Mouse (Mus musculus): ENCODE data around the gene Lck.
"Not testable (repeated sequence)": the region's sequence is repeated elsewhere in the genome, so short reads cannot be mapped to it uniquely, and the experiment has no call there.

Lck gene

DNA sequence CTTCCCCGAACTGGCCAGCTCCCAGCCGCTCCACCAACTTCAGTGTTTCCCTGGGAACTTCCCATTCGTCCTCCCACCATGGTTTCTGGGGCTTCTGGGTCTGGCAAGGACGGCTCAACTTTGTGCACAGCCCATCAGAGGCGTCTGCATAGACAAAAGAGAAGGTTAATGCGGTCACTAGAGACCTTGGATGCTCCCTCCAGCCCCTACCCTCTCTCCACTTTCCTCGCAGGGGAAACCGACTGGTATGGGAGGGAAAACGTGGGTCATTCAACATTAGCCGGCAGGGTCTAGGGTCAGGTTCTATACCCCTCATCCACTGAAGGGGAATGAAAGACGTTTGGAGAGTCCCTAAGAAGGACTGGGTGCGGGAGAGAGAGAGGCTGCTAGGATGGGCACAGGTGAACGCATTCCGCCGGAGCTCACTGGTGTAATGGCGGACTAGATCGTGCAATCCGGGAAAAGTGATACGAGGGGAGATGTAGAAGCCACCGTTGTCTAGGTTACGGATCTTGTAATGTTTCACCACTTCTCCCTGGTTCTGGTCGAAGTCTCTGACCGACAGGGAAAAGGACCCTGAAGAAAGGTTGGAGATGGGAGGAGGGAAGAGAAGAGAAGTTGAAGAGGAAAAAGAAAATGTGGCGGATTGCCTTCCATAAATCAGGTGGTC, 17.4 kb downstream of the Lck start:
- peak in 1 of 2 experiments; percentile 10 for DNase-seq (ENCODE audit: low spot score in 2 of 2)

DNA sequence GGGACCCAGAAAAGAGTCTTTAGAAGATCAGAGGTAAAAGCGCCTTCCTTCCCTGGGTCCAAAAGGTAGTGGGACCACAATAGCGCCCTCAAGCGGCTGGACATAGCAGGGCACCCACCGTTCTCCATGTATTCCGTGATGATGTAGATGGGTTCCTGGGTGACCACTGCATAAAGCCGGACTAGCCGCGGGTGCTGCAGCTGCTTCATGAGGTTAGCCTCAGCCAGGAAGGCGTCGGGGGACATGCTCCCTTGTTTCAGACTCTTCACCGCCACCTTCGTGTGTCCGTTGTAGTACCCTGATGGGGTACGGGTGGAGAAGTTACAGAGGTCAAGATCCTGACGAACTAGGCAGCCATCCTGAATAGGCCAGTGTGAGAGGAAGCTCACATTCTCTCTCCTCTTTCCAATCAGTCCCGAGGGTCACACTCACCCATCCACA, 18.0 kb downstream of the Lck start:
- peak; percentile 24 to 37 for DNase-seq (ENCODE audit: low spot score in 2 of 2)

DNA sequence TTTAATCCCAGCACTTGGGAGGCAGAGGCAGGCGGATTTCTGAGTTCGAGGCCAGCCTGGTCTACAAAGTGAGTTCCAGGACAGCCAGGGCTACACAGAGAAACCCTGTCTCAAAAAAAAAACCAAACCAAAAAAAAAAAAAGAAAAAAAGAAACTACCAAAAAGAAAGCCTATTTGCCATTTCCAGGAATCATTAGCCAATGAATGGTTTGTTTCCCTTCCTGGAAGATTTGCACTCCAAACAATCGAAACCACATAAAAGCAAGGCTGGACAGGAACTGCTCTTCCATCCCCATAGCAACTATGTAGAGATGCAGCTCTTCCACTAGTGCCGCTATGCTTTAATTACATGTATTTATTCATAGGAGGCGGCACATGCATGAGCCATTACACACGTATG, 18.9 kb downstream of the Lck start:
- not testable (repeated sequence) for DNase-seq (ENCODE audit: low spot score in 2 of 2)

DNA sequence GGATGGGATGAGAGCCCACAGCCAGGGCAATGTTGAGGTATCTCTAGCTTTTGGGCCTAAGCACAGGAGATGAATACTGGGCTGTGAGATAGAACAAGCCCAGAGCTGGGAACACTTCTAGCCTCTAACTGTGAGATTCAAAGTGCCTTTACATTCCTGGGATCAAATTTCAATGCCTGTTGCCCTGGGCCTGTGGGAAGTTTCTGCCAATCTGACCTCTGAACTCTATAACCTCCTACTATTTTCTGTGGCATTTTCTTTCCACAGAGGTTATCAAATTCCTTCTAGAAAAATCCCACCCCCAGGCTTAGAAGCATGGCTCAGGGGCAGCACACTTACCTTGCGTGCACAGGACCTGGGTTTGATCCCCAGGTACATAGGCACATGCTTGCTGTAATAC, 23.1 kb downstream of the Lck start:
- DNase-seq (ENCODE audit: low spot score in 2 of 2) = no peak

DNA sequence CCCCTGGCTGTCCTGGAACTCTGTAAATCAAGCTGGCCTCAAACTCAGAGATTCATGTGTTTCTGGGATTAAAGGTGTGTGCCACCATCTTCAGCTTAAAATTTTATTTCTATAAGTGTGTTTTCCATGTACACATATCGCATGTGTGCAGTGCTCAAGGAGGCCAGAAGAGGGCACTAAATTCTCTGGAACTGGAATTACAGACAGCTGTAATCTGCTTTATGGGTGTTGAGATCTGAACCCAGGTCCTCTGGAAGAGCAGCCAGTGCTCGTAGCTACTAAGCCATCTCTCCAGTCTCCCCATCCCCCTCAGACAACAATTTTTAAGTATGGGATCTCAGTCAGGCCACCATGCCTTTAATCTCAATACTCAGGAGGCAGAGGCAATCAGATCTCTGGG, 24.1 kb downstream of the Lck start:
- DNase-seq (ENCODE audit: low spot score in 2 of 2) = no peak

DNA sequence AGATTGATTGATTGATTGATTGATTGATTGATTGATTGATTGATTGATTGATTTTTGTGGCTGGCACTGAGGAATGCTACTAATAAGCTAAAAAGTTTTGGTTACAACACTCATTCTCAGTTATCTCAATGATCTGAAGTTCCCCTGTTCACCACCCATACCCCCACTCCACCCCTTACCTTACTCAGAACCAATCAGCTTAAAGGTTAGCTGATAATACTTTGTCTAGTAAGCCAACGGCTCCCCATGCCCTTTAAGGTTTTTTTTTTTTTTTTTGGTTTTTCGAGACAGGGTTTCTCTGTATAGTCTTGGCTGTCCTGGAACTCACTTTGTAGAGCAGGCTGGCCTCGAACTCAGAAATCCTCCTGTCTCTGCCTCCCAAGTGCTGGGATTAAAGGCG, 25.8 kb downstream of the Lck start:
- DNase-seq (ENCODE audit: low spot score in 2 of 2) = not testable (repeated sequence)

DNA sequence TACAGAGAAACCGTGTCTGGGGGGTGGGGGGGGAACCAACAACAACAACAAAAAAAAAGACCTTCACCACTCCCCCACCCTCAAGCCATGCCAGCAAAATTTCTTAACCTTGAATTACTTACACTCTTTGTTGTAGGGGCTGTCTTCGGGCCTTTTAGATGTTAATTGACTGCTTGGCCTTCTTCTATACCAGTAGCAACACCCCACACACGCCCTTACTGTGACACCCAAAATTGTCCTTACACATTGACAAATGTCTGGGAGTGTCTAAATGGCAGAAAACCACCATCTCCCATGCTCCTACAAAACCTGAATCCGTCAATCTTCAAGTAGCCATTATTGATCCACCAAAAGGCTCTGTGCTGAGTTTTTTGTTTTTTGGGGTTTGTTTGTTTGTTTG, 29.3 kb downstream of the Lck start:
- no peak for DNase-seq (ENCODE audit: low spot score in 2 of 2)

DNA sequence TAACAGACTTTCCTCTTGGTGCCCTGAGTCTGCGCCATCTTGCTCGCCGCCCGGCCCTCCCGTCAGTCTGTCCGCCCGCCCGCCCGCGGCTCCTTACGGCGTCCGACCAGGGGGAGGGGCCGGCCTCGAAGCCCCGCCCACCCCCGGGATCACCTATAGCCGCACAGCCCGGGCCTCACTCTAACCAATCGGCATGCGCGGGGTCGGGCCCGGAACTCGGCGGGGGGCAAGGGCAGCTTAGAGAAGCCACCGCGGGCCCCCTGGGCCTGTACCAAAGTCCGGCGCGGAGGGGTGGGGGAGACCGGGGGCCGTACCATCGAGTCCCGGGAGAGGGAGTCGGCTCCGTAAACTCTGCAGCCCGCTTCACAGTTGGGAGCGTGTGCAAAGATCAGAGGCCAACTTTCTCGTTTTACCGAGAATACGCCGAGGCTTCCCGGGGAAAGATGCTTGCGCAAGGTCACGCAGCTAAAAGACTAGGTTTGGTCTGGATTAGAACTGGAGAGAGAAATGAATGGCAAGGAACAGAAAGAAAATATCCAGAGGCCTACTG, 30.8 kb downstream of the Lck start, which contains the start of gene Hdac1:
Gene Hdac1, minus strand, starts transcription at position 122 of the 550 bp plus-strand sequence.
- DNase-seq (ENCODE audit: low spot score in 2 of 2) = peak; percentile 97 to 98

DNA sequence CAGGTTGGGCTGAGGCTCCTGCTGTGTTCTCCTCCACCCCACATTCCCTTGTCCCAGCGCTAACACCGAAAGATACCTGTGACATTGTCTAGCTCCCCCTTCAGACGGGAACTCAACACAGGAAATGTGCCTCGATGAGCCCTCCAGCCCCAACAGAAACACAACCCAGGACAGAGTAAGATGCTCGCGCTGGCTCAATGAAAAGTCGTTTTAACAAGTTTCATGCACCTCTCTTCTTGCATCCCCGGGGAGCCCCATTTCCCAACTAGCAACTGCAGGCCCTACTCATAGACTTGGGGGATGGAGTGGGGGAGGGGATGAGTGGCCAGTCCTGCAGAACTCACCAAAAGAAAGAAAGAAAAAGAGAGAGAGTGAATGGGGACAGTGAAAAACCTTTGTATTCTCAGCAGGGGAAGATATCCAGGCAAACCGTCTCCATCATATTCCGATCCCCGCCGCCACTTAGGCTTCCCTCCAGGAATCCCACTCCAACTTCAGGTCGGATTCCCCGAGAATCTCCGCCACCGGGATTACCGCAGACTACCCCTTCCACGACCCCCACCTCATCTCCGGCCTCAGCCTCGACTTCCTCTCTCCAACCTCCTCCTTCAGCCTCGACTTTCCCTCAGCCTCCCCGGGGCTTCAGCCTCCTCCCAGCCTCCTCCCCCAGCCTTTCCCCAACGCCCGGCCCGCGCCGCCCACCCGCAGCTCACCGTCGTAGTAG, 31.4 kb downstream of the Lck start:
- DNase-seq (ENCODE audit: low spot score in 2 of 2) = peak in 1 of 2 experiments; percentile 22

DNA sequence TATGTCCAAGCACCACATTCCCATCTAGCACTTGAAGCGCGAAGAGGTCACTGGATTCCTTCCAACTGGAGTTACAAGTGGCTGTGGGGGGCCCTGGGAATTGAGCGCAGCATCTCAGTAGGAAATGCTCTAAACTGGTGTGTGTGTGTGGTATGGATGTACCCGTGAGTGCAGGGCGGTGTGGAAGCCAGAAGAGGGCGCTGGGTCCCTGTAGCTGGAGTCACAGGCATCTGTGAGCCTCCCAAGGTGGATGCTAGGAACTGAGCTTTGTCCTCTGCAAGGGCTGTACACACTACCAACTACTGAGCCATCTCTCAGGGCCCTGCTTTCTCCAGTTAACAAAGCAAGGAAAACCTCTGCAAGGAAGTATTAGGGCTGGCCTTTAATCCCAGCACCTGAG, 33.4 kb downstream of the Lck start:
- no peak for DNase-seq (ENCODE audit: low spot score in 2 of 2)

DNA sequence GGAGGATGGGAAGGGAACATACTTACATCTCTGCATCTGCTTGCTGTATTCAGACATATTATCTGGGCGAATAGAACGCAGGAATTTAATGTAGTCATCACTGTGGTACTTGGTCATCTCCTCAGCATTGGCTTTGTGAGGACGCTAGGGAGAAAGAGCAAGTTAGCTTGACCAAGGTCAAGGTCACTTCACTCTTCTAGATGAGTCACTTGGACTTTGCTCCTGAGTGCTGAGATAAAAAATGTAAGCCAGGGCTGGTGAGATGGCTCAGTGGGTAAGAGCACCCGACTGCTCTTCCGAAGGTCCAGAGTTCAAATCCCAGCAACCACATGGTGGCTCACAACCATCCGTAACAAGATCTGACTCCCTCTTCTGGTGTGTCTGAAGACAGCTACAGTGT, 44.5 kb downstream of the Lck start:
- not testable (repeated sequence) for DNase-seq (ENCODE audit: low spot score in 2 of 2)

DNA sequence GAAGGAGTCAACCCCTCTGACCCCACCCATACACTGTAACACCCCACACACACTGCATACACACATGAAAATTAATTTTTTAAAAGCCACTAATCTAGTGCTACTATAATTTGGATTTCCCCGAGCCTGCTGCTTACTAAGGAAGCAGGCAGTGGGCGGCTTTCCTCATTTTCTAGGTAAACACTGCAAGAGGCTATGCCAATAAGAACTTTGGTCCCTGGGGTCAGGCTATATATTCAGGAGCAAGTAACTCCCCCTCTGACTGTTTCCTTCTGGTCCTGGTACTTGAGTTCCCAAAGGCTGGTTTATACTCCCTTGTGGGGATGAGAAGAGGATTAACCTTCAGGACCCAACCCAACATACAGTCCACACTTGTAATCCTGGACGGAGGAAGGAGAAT, 47.6 kb downstream of the Lck start:
- DNase-seq (ENCODE audit: low spot score in 2 of 2) = no peak

DNA sequence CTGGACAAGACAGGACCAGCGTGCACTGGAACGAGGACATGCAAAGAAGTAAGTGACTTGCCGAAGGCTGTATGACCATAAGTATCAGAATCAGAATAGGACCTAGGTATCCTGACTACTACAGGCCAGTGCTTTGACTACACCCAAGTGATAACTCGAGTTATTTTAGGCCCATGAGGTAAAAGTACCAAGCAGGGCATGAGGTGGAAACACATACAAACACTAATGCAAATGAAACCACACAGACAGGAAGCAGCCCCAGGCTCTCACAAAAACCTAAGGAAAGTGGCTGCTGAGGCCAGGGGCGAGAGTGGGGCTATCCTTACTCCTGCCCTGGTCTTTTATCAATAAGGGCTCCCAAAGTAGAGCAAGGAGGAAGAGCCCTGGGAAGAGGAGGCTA, 48.1 kb downstream of the Lck start:
- DNase-seq (ENCODE audit: low spot score in 2 of 2) = no peak

DNA sequence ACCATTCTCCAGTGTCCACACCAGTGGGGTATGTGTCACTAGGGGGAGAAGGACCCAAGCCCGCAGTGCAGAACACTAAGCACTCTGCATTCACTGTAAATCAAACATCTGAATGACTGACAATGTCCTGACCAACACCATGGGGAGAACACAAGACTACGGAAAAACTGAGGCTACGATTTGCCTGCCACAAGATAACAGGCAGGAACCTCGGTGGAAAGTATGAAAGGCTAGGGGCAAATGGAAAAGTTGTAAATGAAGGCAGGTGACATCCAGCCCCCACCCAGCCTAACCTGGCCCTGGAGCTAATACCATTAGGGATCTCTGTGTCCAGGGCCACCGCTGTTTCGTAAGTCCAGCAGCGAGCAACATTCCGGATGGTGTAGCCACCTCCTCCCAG, 54.9 kb downstream of the Lck start:
- no peak for DNase-seq (ENCODE audit: low spot score in 2 of 2)

DNA sequence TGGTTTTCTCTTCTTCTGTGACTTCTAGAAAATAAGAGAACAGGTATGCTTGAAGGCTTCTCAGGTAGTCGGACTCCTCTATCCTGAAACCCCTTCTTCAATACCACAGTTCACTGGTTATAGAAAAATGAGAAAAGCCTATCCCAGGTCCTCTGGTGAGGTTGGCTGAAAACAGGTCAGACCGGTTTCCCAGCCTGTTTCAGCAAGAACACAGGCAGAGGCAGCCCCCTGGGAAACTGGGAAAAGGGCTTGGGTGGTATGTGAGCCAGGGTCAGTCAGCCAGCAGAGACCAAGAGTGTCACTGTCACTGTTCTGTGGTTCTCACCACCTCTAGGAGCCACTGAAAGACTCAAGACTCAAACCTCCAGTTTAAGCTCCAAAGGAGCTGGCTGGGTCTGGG, 56.5 kb downstream of the Lck start:
- peak; percentile 43 to 65 for DNase-seq (ENCODE audit: low spot score in 2 of 2)

DNA sequence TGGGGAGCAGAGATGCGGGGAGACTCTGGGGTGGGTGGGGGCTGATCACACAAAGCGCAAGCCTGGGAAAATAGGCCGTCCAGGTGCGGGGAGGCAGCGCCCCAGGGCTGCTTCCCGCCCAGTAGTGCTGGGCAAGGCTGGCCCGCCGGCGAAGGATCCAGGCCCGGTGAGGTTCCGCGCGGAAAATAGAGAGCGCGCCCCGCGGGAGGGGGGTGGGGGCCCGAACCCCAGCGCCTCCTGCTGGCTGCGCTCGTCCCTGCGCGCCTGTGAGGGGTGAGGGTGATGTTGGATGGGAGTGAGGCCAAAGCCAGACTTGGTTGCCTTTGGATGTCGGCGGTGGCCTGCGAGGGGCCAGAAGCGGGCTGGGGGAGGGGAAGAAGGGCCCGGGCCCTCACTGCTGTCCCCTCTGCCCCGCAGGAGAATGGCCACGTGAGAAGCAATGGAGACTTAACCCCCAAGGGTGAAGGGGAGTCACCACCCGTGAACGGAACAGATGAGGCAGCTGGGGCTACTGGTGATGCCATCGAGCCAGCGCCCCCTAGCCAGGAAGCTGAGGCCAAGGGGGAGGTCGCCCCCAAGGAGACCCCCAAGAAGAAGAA, 59.0 kb downstream of the Lck start:
- DNase-seq (ENCODE audit: low spot score in 2 of 2) = peak; percentile 45 to 52

DNA sequence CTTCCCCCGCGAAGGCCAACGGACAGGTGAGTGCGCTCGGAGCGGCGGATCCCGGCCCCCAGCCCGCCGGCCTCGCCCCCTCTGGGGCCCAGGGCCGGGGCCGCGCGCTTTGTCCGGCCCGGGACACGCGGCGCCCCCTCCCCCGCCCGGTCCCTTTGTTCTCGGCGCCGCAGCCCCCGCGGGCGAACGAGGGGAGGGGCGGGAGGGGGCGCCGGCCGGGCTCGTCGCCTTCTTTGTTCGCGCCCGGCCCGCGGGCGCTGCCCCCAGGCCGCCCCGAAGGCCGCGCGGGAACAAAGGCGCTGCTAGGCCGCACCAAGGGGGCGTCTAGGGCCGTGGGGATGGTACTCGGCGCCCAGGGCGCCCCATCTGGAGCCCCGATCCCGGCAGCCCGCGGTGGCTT, 59.5 kb downstream of the Lck start:
- no peak for DNase-seq (ENCODE audit: low spot score in 2 of 2)

DNA sequence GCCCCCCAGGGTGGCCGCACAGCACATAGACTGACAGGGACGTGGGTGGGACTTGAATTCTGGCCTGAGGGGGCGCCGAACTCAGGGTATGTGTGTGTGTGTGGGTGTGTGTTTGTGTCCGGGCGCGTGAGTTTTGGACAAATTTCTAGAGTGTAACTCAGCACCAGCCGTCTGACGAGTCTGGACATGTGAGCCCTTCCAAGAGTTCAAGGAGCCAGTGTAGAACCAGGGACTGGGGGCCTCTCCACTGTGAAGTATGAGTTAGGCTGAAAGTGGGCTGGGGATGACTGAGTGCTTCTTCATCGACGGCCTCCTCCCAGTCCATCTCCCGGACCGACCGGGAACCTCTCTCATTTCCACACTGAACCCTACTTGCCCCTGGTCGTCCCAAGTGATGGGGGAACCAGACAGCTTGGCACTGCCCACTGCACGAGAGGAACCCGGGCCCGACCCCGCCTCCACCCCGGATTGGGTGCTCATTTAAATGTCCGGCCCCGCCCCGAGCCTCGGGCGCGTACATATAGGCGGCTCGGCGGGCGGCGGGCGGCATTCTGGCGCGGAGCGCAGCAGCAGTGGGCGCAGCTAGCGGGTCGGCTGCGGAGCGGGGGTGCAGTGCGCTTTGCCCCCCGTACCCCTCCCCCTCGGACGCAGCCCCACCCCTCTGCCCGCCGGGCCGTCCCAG, 60.2 kb downstream of the Lck start, which contains the start of gene Marcksl1:
Gene Marcksl1, plus strand, starts transcription at position 496 of the 682 bp plus-strand sequence.
- peak; percentile 83 to 87 for DNase-seq (ENCODE audit: low spot score in 2 of 2)

DNA sequence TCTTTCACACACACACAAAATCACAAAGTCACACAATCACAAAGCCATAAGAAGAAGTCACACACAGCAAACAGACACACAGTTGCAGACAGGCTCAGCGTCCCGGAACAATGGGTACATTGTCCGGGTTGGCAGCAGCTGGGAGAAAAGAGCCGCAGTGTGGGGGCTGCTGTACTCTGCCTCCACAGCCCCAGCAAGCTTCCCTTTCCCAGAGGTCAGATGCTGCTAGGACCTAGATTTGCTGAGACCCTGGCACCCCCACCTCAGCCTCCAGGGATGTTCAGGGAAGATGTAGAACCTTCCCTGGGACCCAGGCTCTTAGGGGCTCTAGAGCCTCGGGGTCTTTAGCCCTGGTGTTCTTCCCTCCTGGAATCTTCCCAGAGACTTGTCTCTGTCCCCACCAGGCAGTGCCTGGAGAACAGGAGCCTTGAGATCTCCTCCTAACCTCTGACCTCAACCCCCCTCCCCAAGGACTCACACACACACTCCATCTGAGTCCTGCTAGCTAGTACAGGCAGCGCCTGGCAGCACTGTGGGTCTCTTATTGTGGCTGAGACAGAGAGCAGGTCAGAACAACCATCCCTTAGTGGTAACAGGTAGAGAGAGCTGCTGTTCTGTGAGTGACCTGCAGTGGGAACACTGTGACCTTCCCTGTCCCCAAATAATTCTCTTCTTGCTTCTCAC, 61.9 kb downstream of the Lck start:
- no peak for DNase-seq (ENCODE audit: low spot score in 2 of 2)

DNA sequence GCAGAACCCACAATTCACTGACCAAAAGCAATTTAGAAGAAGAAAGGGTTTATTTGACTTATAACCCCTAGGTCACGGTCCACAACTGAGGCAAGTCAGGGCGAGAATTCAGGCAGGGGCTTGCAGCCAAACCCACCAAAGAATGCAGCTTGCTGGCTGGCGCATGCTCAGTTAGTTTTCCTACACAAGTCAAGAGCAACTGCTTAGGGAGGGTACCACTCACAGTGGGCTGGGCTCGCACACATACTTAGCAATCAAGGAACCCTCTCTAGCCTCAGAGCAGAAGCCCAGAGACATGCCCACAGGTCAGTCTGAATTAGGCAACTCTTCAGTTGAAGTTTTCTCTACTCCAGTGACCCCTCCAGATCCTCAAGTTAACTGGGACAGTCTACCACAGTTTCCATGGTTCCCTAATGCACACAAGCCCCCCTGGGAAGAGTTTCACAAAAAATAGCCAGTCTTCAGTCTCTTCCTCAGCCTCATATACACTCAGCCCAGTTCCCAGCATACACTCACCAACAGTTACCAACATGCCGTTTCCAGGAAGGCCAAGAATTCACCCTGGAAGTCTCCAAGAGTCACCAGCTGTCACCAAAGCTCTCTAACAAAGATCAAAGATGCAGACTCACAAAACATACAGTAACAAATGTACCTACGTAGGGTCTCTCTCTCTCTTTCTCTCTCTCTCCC, 62.6 kb downstream of the Lck start:
- DNase-seq (ENCODE audit: low spot score in 2 of 2) = no peak

DNA sequence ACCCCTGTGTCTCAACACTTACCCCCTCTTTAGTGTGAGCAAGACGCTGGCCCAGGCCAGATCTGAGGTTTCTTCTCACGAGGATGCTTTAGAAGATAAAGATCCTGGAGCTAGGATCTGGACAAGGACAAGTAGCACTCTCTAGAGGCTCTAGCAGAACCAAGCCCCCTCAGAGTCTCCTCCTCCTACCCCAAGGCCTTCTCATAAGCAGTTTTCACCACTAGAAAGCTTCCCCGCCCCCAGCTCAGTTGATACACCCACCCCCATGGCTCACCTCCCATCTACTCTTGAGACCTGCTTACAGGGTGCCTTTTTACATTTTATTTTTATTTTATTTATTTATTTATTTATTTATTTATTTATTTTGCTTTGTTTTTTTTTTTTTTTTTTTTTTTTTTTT, 63.8 kb downstream of the Lck start:
- no peak for DNase-seq (ENCODE audit: low spot score in 2 of 2)
